Mouse (Mus musculus): ENCODE results near the gene Msh3.

DNA sequence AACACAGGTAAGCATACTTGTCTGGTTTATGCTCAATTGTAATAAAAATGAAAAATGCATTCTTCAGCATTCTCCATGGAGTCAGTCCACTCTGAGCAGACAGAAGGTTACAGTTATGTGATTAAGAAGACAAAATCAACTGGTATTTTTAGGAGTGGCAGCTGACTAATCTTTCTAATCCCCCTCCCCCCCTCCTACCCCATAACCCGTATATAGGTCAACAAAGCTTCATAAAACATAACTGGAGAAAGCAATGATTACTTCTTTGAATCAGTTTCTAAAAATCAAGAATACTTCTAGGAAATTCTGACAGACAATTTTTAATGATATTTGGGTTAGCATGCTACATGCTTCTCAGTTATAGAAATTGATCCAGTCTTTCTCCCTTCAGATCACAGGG lies 126.8 kb downstream of the Msh3 start:
- TF ChIP-seq POLR2A (IDR thresholded peaks at IDR 0.05; ENCODE audit: control insufficient read depth, low read depth, low read length) (no peak), CTCF (IDR thresholded peaks at IDR 0.05; ENCODE audit: control insufficient read depth, insufficient read depth, insufficient replicate concordance, low read depth, low read length) (no peak)

Data from testis, adult 2 months (tissue).